Mouse (Mus musculus) thymus, adult 2 months (tissue): ENCODE measurements around the gene Atpif1.

Experiments
- CTCF ChIP-seq: fragments of 200-500 bp; IDR thresholded peaks from 2 replicates; pipeline ENCODE4 v1.5.1; 2012; ENCODE audit warnings: mild to moderate bottlenecking, control low read depth, low read length, moderate library complexity, borderline replicate concordance; ENCODE audit not compliant: control insufficient read depth, poor library complexity, insufficient read depth; ENCODE audit errors: extremely low read depth
- POLR2A ChIP-seq: fragments of 200-500 bp; IDR thresholded peaks from 2 replicates; pipeline ENCODE4 v1.6.1; 2012; ENCODE audit warnings: mild to moderate bottlenecking, low read length, control low read depth, moderate library complexity; ENCODE audit not compliant: control insufficient read depth, poor library complexity, insufficient read depth; ENCODE audit errors: extremely low read depth

DNA sequence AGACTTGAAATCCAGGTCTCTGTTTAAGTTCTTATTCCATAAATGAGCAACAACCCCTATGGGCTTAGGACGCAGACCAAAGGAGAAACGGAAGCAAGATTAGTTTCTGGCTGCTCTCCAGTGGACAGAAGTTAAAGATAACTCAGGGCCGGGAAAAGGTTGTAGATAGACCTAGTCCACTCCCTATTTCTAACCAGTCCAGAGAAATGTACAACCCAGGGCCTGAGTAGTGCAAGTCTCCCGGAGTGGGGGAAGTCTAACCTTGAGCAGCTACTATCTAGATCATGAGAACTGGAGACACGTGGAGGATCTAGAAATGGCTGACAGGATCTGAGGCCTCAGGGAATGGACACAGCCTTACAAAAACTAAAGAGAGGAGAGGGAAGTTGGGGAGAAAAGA is 963 bp downstream of the Atpif1 start:
- TF ChIP-seq CTCF = no peak
- TF ChIP-seq POLR2A = no peak
